Mouse (Mus musculus) neural tube, postnatal 0 days (tissue): Measurements from ENCODE around the gene Zic2. TPM values are rescaled to one million over a fixed set of nuclear protein-coding genes. Genes with fewer than 3 reads are reported as not detected.

ENCODE experiments used
- polyA plus RNA-seq: library from polyadenylated mRNA; unstranded; fragments of >200 nt; fragmentation: Nextera tagmentation; extraction: Ambion mirVana; gene quantifications from 2 replicates; pipeline ENCODE4 v1.2.1, GENCODE M21; 2015

Zic2 gene
- 8.2 and 11.4 TPM in 2 replicates for polyA plus RNA-seq

GRCm38 (mm10) chr14:122474891-122475556, at the start of gene Zic2:
Gene Zic2 (plus strand): TSS chr14:122475435.

GRCm38 (mm10) chr14:122450496-122451382, 24.5 kb upstream of the Zic2 start, which contains the start of gene Gm5089:
Gene Gm5089 (minus strand): TSS chr14:122451115.

GRCm38 (mm10) chr14:122464763-122465741, 10.2 kb upstream of the Zic2 start, which contains the start of gene Zic5:
Gene Zic5 (minus strand): TSS chr14:122465677.

GRCm38 (mm10) chr14:122490441-122491328, 15.4 kb downstream of the Zic2 start, which contains the start of gene Gm10837:
Gene Gm10837 (plus strand): TSS chr14:122490586.

Other genes with a start within 250 kb of the Zic2 start
- gene Gm5089, start 24.3 kb upstream of the Zic2 start, polyA plus RNA-seq = 0.22 and 0.25 TPM in 2 replicates
- 4.6 TPM in 2 replicates for gene Zic5, start 9.8 kb upstream of the Zic2 start, polyA plus RNA-seq
- 0.19 and 0.22 TPM in 2 replicates for gene Gm10837, start 15.2 kb downstream of the Zic2 start, polyA plus RNA-seq
- 30.6 and 32.2 TPM in 2 replicates for gene Pcca, start 58.9 kb downstream of the Zic2 start, polyA plus RNA-seq